Mouse (Mus musculus): ENCODE results near the gene Gmip. TPM values are rescaled to one million over a fixed set of nuclear protein-coding genes. Genes with fewer than 3 reads are reported as not detected.
A peak's percentile ranks its signal among the peaks of the same experiment; 100 is the strongest.

The Gmip gene
- total and polyA plus RNA-seq, 3 experiments = 25.4 to 81.8 (median 48.1) TPM

GRCm38 (mm10) chr8:69771221-69771620 is 37.3 kb upstream of the Gmip start:
- H3K79me2 ChIP-seq (replicated peaks; ENCODE audit: control insufficient read depth, extremely low read depth, insufficient read depth, poor library complexity, severe bottlenecking) = peaks cover 50% of the 10 kb centered on the region
- no peak overlapping the region for H3K27ac ChIP-seq (ENCODE audit: insufficient read depth, low read depth)
- H3K9me3 ChIP-seq (replicated peaks; ENCODE audit: low read length) = peaks cover 14% of the 10 kb centered on the region
- no peak overlapping the region for H3K4me2 ChIP-seq (ENCODE audit: insufficient read depth, low read depth, poor library complexity, severe bottlenecking)
- DNase-seq (ENCODE audit: extremely low read depth) = no peak
- no peak overlapping the region for H3K9ac ChIP-seq (ENCODE audit: insufficient read depth, low read depth)
- in situ Hi-C loops (cut with MboI; ENCODE audit: low pct_ligation_motif_present, low pct_unique_long_range_greater_than_20kb, low sequenced_read_pairs) = no loop called here
- dilution Hi-C loops (cut with MboI; ENCODE audit: extremely low pct_ligation_motif_present, extremely low pct_unique_long_range_greater_than_20kb, low sequenced_read_pairs) = no loop called here
- no peak for TF ChIP-seq RAD21 (IDR thresholded peaks at IDR 0.05; ENCODE audit: low read depth, low read length)
- no peak for TF ChIP-seq HCFC1 (IDR thresholded peaks at IDR 0.05; ENCODE audit: low read depth, low read length)
- TF ChIP-seq SMC3 (IDR thresholded peaks at IDR 0.05; ENCODE audit: low read depth, low read length) = no peak
- no peak for TF ChIP-seq PAX5 (IDR thresholded peaks at IDR 0.05; ENCODE audit: low read length)
- no peak for TF ChIP-seq POLR2AphosphoS2 (IDR thresholded peaks at IDR 0.05; ENCODE audit: low read depth, low read length)
- TF ChIP-seq CHD1 (IDR thresholded peaks at IDR 0.05; ENCODE audit: low read depth, low read length) = no peak
- TF ChIP-seq ZC3H11A (IDR thresholded peaks at IDR 0.05; ENCODE audit: low read depth, low read length) = no peak
- no peak for TF ChIP-seq SIN3A (IDR thresholded peaks at IDR 0.05; ENCODE audit: low read length)
- no peak for TF ChIP-seq NRF1 (IDR thresholded peaks at IDR 0.05; ENCODE audit: low read depth, low read length)
- TF ChIP-seq CTCF (conservative IDR thresholded peaks at IDR 0.05 in 1 of 2, IDR thresholded peaks at IDR 0.05 in 1 of 2; ENCODE audit: low read depth in 2 of 2, low read length in 2 of 2) = no peak
- TF ChIP-seq ZMIZ1 (IDR thresholded peaks at IDR 0.05; ENCODE audit: low read depth, low read length) = no peak
- TF ChIP-seq MYC (IDR thresholded peaks at IDR 0.05; ENCODE audit: low read depth, low read length) = no peak
- no peak for TF ChIP-seq JUN (IDR thresholded peaks at IDR 0.05; ENCODE audit: insufficient read depth, low read depth, low read length)
- no peak for TF ChIP-seq POLR2A (IDR thresholded peaks at IDR 0.05; ENCODE audit: low read depth, low read length)
- no peak for TF ChIP-seq TBP (conservative IDR thresholded peaks at IDR 0.05; ENCODE audit: low read depth, low read length)
- no peak for TF ChIP-seq MEF2A (IDR thresholded peaks at IDR 0.05; ENCODE audit: borderline replicate concordance, low read depth, low read length)
- TF ChIP-seq NELFE (IDR thresholded peaks at IDR 0.05; ENCODE audit: low read depth, low read length) = no peak
- no peak for TF ChIP-seq USF2 (conservative IDR thresholded peaks at IDR 0.05; ENCODE audit: low read depth, low read length)
- H3K27me3 ChIP-seq (replicated peaks) = no peaks in the 10 kb centered on the region
- H3K4me1 ChIP-seq (ENCODE audit: control insufficient read depth in 1 of 2, insufficient read depth in 2 of 2) = peaks cover 5 to 33% of the 10 kb centered on the region in 2 experiments
- peaks cover 33 to 62% of the 10 kb centered on the region in 2 experiments for H3K36me3 ChIP-seq (replicated peaks in 1 of 2; ENCODE audit: control insufficient read depth in 1 of 2, insufficient read depth in 1 of 2, low read length in 1 of 2)
- no peak overlapping the region for H3K4me3 ChIP-seq (replicated peaks in 1 of 3; ENCODE audit: low read depth in 2 of 3, low read length in 2 of 3, poor library complexity in 1 of 3)

- Histone ChIP-seq H3K4me2 (ENCODE audit: insufficient read depth, low read depth, poor library complexity, severe bottlenecking) (peak overlapping the region; percentile 8; the same call in 1 of the 2 replicates), H3K79me2 (replicated peaks; ENCODE audit: control insufficient read depth, extremely low read depth, insufficient read depth, poor library complexity, severe bottlenecking) (peaks cover 50% of the 10 kb centered on the region), H3K36me3 (replicated peaks in 1 of 2; ENCODE audit: control insufficient read depth in 1 of 2, insufficient read depth in 1 of 2, low read length in 1 of 2) (peaks cover 27 to 55% of the 10 kb centered on the region in 2 experiments), H3K4me3 (replicated peaks in 1 of 3; ENCODE audit: low read depth in 2 of 3, low read length in 2 of 3, poor library complexity in 1 of 3) (no peak overlapping the region), H3K4me1 (ENCODE audit: control insufficient read depth in 1 of 2, insufficient read depth in 2 of 2) (peaks cover 5 to 33% of the 10 kb centered on the region in 2 experiments), H3K9me3 (replicated peaks; ENCODE audit: low read length) (peaks cover 8% of the 10 kb centered on the region), H3K9ac (ENCODE audit: insufficient read depth, low read depth) (no peak overlapping the region; the same call in 1 of the 2 replicates), H3K27me3 (replicated peaks) (no peaks in the 10 kb centered on the region), H3K27ac (ENCODE audit: insufficient read depth, low read depth) (no peak overlapping the region)
- dilution Hi-C loops (cut with MboI; ENCODE audit: extremely low pct_ligation_motif_present, extremely low pct_unique_long_range_greater_than_20kb, low sequenced_read_pairs) (no loop called here), in situ Hi-C loops (cut with MboI; ENCODE audit: low pct_ligation_motif_present, low pct_unique_long_range_greater_than_20kb, low sequenced_read_pairs) (no loop called here)
- TF ChIP-seq PAX5 (IDR thresholded peaks at IDR 0.05; ENCODE audit: low read length) = no peak
- TF ChIP-seq USF2 (conservative IDR thresholded peaks at IDR 0.05; ENCODE audit: low read depth, low read length) = no peak
- no peak for TF ChIP-seq MEF2A (IDR thresholded peaks at IDR 0.05; ENCODE audit: borderline replicate concordance, low read depth, low read length)
- no peak for TF ChIP-seq SIN3A (IDR thresholded peaks at IDR 0.05; ENCODE audit: low read length)
- TF ChIP-seq POLR2A (IDR thresholded peaks at IDR 0.05; ENCODE audit: low read depth, low read length) = no peak
- no peak for TF ChIP-seq ZKSCAN1 (IDR thresholded peaks at IDR 0.05; ENCODE audit: borderline replicate concordance, low read depth, low read length)
- TF ChIP-seq MAZ (IDR thresholded peaks at IDR 0.05; ENCODE audit: low read depth, low read length) = no peak
- no peak for TF ChIP-seq TCF12 (IDR thresholded peaks at IDR 0.05; ENCODE audit: low read depth, low read length)
- no peak for TF ChIP-seq CHD2 (IDR thresholded peaks at IDR 0.05; ENCODE audit: low read length)
- TF ChIP-seq TBP (conservative IDR thresholded peaks at IDR 0.05; ENCODE audit: low read depth, low read length) = no peak
- no peak for TF ChIP-seq MAX (IDR thresholded peaks at IDR 0.05; ENCODE audit: low read length)
- TF ChIP-seq JUND (conservative IDR thresholded peaks at IDR 0.05; ENCODE audit: low read depth, low read length) = no peak
- TF ChIP-seq E2F4 (IDR thresholded peaks at IDR 0.05; ENCODE audit: insufficient replicate concordance, low read depth, low read length) = no peak
- TF ChIP-seq POLR2AphosphoS2 (IDR thresholded peaks at IDR 0.05; ENCODE audit: low read depth, low read length) = no peak
- TF ChIP-seq ELF1 (IDR thresholded peaks at IDR 0.05; ENCODE audit: low read depth, low read length) = no peak
- no peak for TF ChIP-seq USF1 (IDR thresholded peaks at IDR 0.05; ENCODE audit: low read depth, low read length)
- TF ChIP-seq BHLHE40 (IDR thresholded peaks at IDR 0.05; ENCODE audit: low read depth, low read length) = no peak
- no peak for DNase-seq (ENCODE audit: extremely low read depth)
Observed at GRCm38 (mm10) chr8:69772106-69772505, 36.4 kb upstream of the Gmip start.
